Mouse (Mus musculus): ENCODE measurements around the gene Hbb-bh2.
"Not testable (repeated sequence)": the region's sequence is repeated elsewhere in the genome, so short reads cannot be mapped to it uniquely, and the experiment has no call there.

Hbb-bh2 gene

DNA sequence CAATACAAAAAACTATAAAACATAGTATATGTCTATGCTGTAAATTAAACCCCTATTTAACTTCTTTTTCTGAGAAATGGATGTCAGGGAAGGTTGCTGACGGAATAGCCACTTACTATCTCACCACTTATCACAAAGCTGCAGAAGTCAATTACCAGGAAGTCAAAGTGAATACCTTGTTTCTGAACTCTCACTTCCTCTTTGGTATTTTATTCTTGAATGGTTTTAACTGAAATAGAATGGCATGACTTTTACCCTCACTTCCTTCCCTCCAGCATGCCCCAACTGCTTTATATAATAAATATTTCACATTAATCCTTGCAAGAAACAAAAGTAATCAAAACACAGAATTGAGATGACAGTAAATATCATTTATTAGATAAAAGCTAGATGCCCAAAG is 28.1 kb downstream of the Hbb-bh2 start:
- no peak for DNase-seq (ENCODE audit: low spot score)

- no peak for DNase-seq (ENCODE audit: low spot score)
Measured at GRCm38 (mm10) chr7:103811223-103811845, 29.0 kb downstream of the Hbb-bh2 start.

DNA sequence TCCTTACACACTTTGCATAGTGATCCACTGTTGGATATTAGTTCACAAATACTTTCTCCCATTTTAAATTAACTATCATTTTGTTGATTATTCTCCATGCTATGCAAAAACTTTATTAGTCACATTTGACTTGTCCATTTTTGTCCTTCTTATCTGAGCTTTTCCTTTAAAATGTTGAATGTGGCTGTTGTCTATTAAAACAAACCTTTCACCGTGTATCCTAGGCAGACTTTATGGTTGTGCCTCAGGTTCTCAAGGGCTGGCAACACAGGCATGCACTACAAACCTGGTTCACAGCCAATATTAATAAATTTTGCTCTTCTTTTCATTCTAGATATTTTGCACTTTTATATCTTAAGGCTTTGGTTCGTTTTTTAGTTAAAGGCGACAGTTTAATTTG is 29.6 kb downstream of the Hbb-bh2 start:
- DNase-seq (ENCODE audit: low spot score) = no peak

DNA sequence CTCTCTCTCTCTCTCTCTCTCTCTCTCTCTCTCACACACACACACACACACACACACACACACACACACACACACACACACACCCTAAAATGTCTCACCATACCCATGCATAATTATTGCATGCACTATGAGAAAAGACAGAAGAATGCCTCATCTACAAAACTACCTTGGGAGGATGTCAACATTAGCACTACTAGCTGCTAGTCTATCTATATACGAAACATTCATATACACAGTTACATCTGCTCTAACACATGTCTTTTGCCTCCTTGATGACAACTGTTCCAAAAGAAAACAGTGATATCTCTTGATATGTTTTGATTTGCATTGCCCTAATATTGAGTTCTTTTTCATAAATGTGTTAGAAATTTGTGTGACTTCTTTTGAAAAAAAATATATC is 30.0 kb downstream of the Hbb-bh2 start:
- no peak for DNase-seq (ENCODE audit: low spot score)

- DNase-seq (ENCODE audit: low spot score) = no peak
Measured at GRCm38 (mm10) chr7:103809801-103810155, 30.5 kb downstream of the Hbb-bh2 start.

DNA sequence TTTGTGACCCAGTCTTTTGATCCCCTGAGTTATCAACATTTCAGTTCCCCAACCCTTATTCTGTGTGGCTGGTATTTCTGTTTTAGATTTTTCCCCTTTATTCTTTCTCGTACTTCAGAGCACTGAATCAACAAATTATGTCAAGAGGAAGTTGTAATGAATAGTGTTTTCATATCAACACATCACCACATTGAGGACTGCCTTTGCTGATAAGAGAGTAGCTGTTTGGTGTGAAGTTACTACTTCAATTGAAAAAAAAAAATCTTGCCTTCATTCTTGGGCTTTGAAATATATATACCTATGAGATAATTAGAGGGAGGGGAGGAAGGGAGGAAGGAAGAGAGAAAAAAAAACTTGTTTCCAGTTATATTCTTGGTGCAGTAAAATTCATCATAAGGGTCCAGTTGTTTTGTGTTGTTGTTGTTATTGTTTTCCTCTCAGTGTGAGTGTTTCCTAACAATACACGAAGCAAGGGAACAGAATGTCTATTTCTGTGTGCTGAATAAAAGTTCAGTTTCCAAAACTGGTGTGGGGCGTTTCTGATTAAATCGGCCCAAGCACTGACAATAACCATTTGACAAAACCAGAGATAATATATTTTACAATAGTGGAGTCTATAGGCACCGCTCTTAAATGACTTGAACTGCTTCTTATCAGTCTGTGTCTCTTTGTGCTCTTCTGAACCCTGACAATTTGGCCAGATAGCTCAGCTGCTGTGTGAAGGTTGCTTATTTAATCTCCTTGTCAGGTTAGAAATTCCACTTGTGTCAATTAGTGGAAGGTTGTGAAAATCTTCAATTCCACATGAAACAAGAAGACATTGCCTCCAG is 31.1 kb downstream of the Hbb-bh2 start:
- no peak for DNase-seq (ENCODE audit: low spot score)

DNA sequence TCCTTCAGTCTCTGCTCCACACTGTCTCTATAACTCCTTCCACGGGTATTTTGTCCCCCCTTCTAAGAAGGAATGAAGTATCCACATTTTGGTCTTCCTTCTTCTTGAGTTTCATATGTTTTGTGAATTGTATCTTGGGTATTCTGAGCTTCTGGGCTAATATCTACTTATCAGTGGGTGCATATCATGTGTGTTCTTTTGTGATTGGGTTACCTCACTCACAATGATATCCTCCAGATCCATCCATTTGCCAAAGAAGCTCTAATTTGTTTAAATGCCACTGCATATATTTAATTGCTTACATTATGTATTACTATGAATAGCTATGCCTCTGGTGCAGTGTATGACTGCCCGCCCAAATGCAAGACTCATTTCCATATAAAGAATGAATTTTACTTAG is 32.2 kb downstream of the Hbb-bh2 start:
- DNase-seq (ENCODE audit: low spot score) = not testable (repeated sequence)

DNA sequence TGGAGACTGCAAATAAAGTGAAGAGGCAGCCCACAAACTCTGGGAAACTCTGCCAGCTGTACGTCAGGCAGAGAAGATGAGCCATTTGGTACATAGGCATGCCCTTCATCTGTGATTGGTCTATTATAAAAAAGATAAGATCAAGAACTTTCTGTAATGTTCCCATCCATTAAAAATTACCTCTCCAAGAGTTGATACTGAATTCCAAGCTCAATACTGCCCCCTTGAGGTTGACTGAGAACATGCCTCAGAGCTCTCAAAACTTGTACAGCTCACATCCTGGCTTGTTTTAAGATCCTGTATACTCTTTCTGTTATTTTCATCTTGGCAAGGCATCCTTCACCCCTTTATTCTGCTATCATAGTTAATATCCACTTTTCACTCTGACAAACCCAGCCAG is 33.5 kb downstream of the Hbb-bh2 start:
- DNase-seq (ENCODE audit: low spot score) = no peak

- DNase-seq (ENCODE audit: low spot score) = no peak
Measured at GRCm38 (mm10) chr7:103792669-103793388, 47.5 kb downstream of the Hbb-bh2 start.

DNA sequence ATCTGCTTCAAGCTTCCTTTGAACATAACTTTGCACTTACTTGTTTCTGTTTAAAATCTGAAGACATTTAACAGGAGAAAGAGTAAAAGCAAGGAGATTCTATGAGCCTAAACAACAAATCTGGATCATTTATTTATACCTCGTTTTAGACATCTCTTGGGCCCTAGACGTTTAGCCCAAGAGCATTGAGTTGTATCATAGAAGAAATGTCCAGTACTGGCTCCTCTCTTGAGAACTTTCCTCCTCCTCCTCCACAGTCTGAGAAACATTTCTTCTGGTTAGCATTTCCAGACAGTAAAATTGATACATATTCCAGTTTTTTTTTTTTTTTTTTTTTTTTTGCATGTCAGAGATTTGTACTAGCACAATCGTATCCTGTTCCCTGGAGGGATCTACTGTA is 48.6 kb downstream of the Hbb-bh2 start, which contains the start of gene Olfr67:
Gene Olfr67 (minus strand): TSS at position 101 of the 400 bp plus-strand sequence.
- no peak for DNase-seq (ENCODE audit: low spot score)
